Mouse (Mus musculus): ENCODE measurements around the gene Tcf21. TPM values are rescaled to one million over a fixed set of nuclear protein-coding genes. Genes with fewer than 3 reads are reported as not detected.

The Tcf21 gene
- not detected in 2 replicates for polyA plus RNA-seq (2016; fragmentation: Nextera tagmentation; extraction: Ambion mirVana)

- Histone ChIP-seq H3K9me3 (no peaks in the 10 kb centered on the region), H3K27me3 (ENCODE audit: poor library complexity, severe bottlenecking) (peaks cover 99% of the 10 kb centered on the region), H3K4me1 (peaks cover 19% of the 10 kb centered on the region), H3K4me3 (peak within 1 kb of the TSS; percentile 27), H3K27ac (no peak within 1 kb of the TSS), H3K36me3 (replicated peaks) (no peaks in the 10 kb centered on the region)
- under 1% methylated on average over 20 of the region's 20 CpGs for WGBS
- DNase-seq (ENCODE audit: extremely low spot score, low spot score) = peak; percentile 57
Measured at GRCm38 (mm10) chr10:22819871-22820590, at the start of gene Tcf21. Tcf21 (minus strand) TSS chr10:22820174.

GRCm38 (mm10) chr10:22868386-22868918 lies 48.5 kb upstream of the Tcf21 start:
- H3K4me3 ChIP-seq = no peak overlapping the region
- H3K9me3 ChIP-seq = no peaks in the 10 kb centered on the region
- no peak for DNase-seq (ENCODE audit: extremely low spot score, low spot score)
- H3K4me1 ChIP-seq = peaks cover 8% of the 10 kb centered on the region
- 40% methylated on average over 8 of the region's 8 CpGs for WGBS
- H3K36me3 ChIP-seq (replicated peaks) = no peaks in the 10 kb centered on the region
- H3K27me3 ChIP-seq (ENCODE audit: poor library complexity, severe bottlenecking) = no peaks in the 10 kb centered on the region
- H3K27ac ChIP-seq = no peak overlapping the region

- Histone ChIP-seq H3K4me3 (no peak overlapping the region), H3K36me3 (replicated peaks) (no peaks in the 10 kb centered on the region)
- 83% methylated on average over 2 of the region's 2 CpGs for WGBS
Measured at GRCm38 (mm10) chr10:22867210-22867609, 47.2 kb upstream of the Tcf21 start.

GRCm38 (mm10) chr10:22858111-22858510 lies 38.1 kb upstream of the Tcf21 start:
- DNase-seq (ENCODE audit: extremely low spot score, low spot score) = no peak
- Histone ChIP-seq H3K27ac (no peak overlapping the region), H3K27me3 (ENCODE audit: poor library complexity, severe bottlenecking) (no peaks in the 10 kb centered on the region), H3K4me1 (no peaks in the 10 kb centered on the region), H3K9me3 (no peaks in the 10 kb centered on the region), H3K4me3 (no peak overlapping the region), H3K36me3 (replicated peaks) (no peaks in the 10 kb centered on the region)
- 31% methylated on average over 9 of the region's 9 CpGs for WGBS

More at GRCm38 (mm10) chr10:22867210-22867609, 47.2 kb upstream of the Tcf21 start:
- no peak for DNase-seq (ENCODE audit: extremely low spot score, low spot score)
- Histone ChIP-seq H3K4me1 (peaks cover 8% of the 10 kb centered on the region), H3K9me3 (no peaks in the 10 kb centered on the region), H3K27ac (no peak overlapping the region), H3K27me3 (ENCODE audit: poor library complexity, severe bottlenecking) (no peaks in the 10 kb centered on the region)

GRCm38 (mm10) chr10:22854330-22854729 lies 34.4 kb upstream of the Tcf21 start:
- Histone ChIP-seq H3K9me3 (no peaks in the 10 kb centered on the region), H3K27me3 (ENCODE audit: poor library complexity, severe bottlenecking) (no peaks in the 10 kb centered on the region), H3K4me1 (no peaks in the 10 kb centered on the region), H3K36me3 (replicated peaks) (no peaks in the 10 kb centered on the region), H3K27ac (no peak overlapping the region), H3K4me3 (no peak overlapping the region)
- DNase-seq (ENCODE audit: extremely low spot score, low spot score) = no peak
- WGBS = 39% methylated on average over 7 of the region's 7 CpGs

GRCm38 (mm10) chr10:22845351-22845750 lies 25.4 kb upstream of the Tcf21 start:
- Histone ChIP-seq H3K27ac (no peak overlapping the region), H3K9me3 (no peaks in the 10 kb centered on the region), H3K36me3 (replicated peaks) (no peaks in the 10 kb centered on the region), H3K27me3 (ENCODE audit: poor library complexity, severe bottlenecking) (peaks cover 80% of the 10 kb centered on the region), H3K4me3 (no peak overlapping the region), H3K4me1 (peaks cover 14% of the 10 kb centered on the region)
- DNase-seq (ENCODE audit: extremely low spot score, low spot score) = no peak
- 6% methylated on average over 3 of the region's 3 CpGs for WGBS

GRCm38 (mm10) chr10:22844731-22845130 lies 24.8 kb upstream of the Tcf21 start:
- 7% methylated on average over 10 of the region's 10 CpGs for WGBS
- Histone ChIP-seq H3K4me3 (no peak overlapping the region), H3K9me3 (no peaks in the 10 kb centered on the region), H3K27me3 (ENCODE audit: poor library complexity, severe bottlenecking) (peaks cover 86% of the 10 kb centered on the region), H3K27ac (no peak overlapping the region), H3K36me3 (replicated peaks) (no peaks in the 10 kb centered on the region), H3K4me1 (peaks cover 14% of the 10 kb centered on the region)
- DNase-seq (ENCODE audit: extremely low spot score, low spot score) = no peak

GRCm38 (mm10) chr10:22843440-22844361 lies 23.7 kb upstream of the Tcf21 start:
- peaks cover 18% of the 10 kb centered on the region for H3K4me1 ChIP-seq
- DNase-seq (ENCODE audit: extremely low spot score, low spot score) = no peak
- no peaks in the 10 kb centered on the region for H3K36me3 ChIP-seq (replicated peaks)
- H3K4me3 ChIP-seq = peak overlapping the region; percentile 34
- H3K9me3 ChIP-seq = no peaks in the 10 kb centered on the region
- H3K27ac ChIP-seq = no peak overlapping the region
- WGBS = under 1% methylated on average over 26 of the region's 26 CpGs
- H3K27me3 ChIP-seq (ENCODE audit: poor library complexity, severe bottlenecking) = peaks cover 96% of the 10 kb centered on the region

GRCm38 (mm10) chr10:22842781-22843439 lies 22.9 kb upstream of the Tcf21 start:
- Histone ChIP-seq H3K27ac (no peak overlapping the region), H3K4me3 (peak overlapping the region; percentile 14; the same call in 1 of the 2 replicates), H3K27me3 (ENCODE audit: poor library complexity, severe bottlenecking) (peaks cover 100% of the 10 kb centered on the region), H3K4me1 (peaks cover 18% of the 10 kb centered on the region), H3K36me3 (replicated peaks) (no peaks in the 10 kb centered on the region), H3K9me3 (no peaks in the 10 kb centered on the region)
- WGBS = 2% methylated on average over 17 of the region's 17 CpGs
- peak; percentile 54 for DNase-seq (ENCODE audit: extremely low spot score, low spot score)

- Histone ChIP-seq H3K36me3 (replicated peaks) (no peaks in the 10 kb centered on the region), H3K27ac (no peak overlapping the region), H3K4me3 (no peak overlapping the region), H3K27me3 (ENCODE audit: poor library complexity, severe bottlenecking) (peaks cover 100% of the 10 kb centered on the region), H3K9me3 (no peaks in the 10 kb centered on the region), H3K4me1 (peaks cover 18% of the 10 kb centered on the region)
- DNase-seq (ENCODE audit: extremely low spot score, low spot score) = no peak
- WGBS = under 1% methylated on average over 4 of the region's 4 CpGs
Measured at GRCm38 (mm10) chr10:22842113-22842512, 22.1 kb upstream of the Tcf21 start.

- no peaks in the 10 kb centered on the region for H3K4me1 ChIP-seq
- H3K4me3 ChIP-seq = no peak overlapping the region
- H3K27me3 ChIP-seq (ENCODE audit: poor library complexity, severe bottlenecking) = peaks cover 63% of the 10 kb centered on the region
- no peaks in the 10 kb centered on the region for H3K9me3 ChIP-seq
- H3K36me3 ChIP-seq (replicated peaks) = no peaks in the 10 kb centered on the region
- DNase-seq (ENCODE audit: extremely low spot score, low spot score) = no peak
- 89% methylated on average over 2 of the region's 2 CpGs for whole genome bisulfite sequencing
- no peak overlapping the region for H3K27ac ChIP-seq
Measured at GRCm38 (mm10) chr10:22826244-22826643, 6.3 kb upstream of the Tcf21 start.

GRCm38 (mm10) chr10:22822896-22823295 lies 2.9 kb upstream of the Tcf21 start:
- Histone ChIP-seq H3K27me3 (ENCODE audit: poor library complexity, severe bottlenecking) (peaks cover 91% of the 10 kb centered on the region), H3K36me3 (replicated peaks) (no peaks in the 10 kb centered on the region), H3K4me1 (peaks cover 11% of the 10 kb centered on the region), H3K27ac (no peak overlapping the region), H3K9me3 (no peaks in the 10 kb centered on the region), H3K4me3 (no peak overlapping the region)
- WGBS = 9% methylated on average over 6 of the region's 6 CpGs
- DNase-seq (ENCODE audit: extremely low spot score, low spot score) = no peak

All from forebrain, embryonic 10.5 days (tissue).